Mouse (Mus musculus): ENCODE measurements around the gene Rbfox1. TPM values are rescaled to one million over a fixed set of nuclear protein-coding genes. Genes with fewer than 3 reads are reported as not detected.

The Rbfox1 gene
- polyA plus RNA-seq, 1 experiment: 5.6 TPM

- TF ChIP-seq CTCF (IDR thresholded peaks at IDR 0.05; ENCODE audit: borderline replicate concordance, control insufficient read depth, extremely low read depth, insufficient read depth, low read length, poor library complexity) (no peak), POLR2A (IDR thresholded peaks at IDR 0.05; ENCODE audit: control insufficient read depth, extremely low read depth, insufficient read depth, low read length, poor library complexity) (no peak)
- Histone ChIP-seq H3K4me3 (ENCODE audit: control insufficient read depth, insufficient read depth, low read length) (no peak overlapping the region), H3K4me1 (replicated peaks; ENCODE audit: control insufficient read depth, insufficient read depth, low read length) (no peaks in the 10 kb centered on the region), H3K36me3 (ENCODE audit: control insufficient read depth, insufficient read depth, low read length) (no peaks in the 10 kb centered on the region), H3K27me3 (ENCODE audit: control insufficient read depth, insufficient read depth, low read length) (no peaks in the 10 kb centered on the region), H3K27ac (ENCODE audit: control insufficient read depth, insufficient read depth, low read length) (no peak overlapping the region)
- WGBS: 83% methylated on average over 1 of the region's 1 CpGs
- no peak for DNase-seq
These were observed 18.2 kb upstream of the Rbfox1 start for GRCm38 (mm10) chr16:5866966-5867365.

DNA sequence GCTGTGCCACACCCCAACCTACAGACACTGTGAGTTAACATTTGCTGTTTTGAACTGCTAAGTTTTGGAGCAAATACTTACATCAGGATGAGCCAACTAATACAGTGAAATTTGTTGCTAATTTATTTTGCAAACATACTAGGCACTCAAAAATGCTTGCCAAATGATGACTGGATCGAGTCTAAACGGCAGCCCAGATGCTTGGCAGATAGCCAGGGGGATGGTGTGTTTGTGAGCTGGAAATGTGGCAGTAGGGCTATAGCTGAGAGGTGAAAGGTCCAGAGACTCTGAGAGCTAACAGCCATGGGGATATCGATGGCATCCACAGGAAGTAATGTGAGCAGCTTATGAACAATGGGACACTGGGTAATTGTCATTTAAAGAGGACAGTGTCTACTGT lies 14.8 kb upstream of the Rbfox1 start:
- TF ChIP-seq POLR2A (IDR thresholded peaks at IDR 0.05; ENCODE audit: control insufficient read depth, extremely low read depth, insufficient read depth, low read length, poor library complexity) (no peak), CTCF (IDR thresholded peaks at IDR 0.05; ENCODE audit: borderline replicate concordance, control insufficient read depth, extremely low read depth, insufficient read depth, low read length, poor library complexity) (no peak)
- no peaks in the 10 kb centered on the region for H3K36me3 ChIP-seq (ENCODE audit: control insufficient read depth, insufficient read depth, low read length)
- no peak for DNase-seq
- no peaks in the 10 kb centered on the region for H3K27me3 ChIP-seq (ENCODE audit: control insufficient read depth, insufficient read depth, low read length)
- WGBS: 68% methylated on average over 3 of the region's 3 CpGs
- H3K4me1 ChIP-seq (replicated peaks; ENCODE audit: control insufficient read depth, insufficient read depth, low read length): no peaks in the 10 kb centered on the region
- H3K27ac ChIP-seq (ENCODE audit: control insufficient read depth, insufficient read depth, low read length): no peak overlapping the region
- H3K4me3 ChIP-seq (ENCODE audit: control insufficient read depth, insufficient read depth, low read length): no peak overlapping the region

DNA sequence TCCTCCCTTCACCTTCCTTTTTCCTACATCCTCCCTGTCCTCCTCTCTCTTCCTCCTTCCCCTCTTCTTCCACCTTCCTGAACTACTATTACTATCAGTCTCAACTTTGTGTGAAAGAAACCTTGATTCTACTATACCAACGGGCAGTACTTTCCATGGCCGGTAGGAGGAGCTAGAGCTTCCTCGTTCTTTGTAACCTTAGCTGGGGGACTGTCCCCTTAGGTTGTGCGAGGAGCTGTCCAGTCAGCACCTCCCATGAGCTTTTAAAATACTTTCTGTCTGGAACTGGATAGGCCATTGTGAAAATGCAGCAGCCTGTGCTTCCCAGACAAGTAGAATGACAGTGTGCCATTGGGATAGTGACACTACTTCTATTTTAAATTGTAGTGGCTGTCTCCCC lies 3.3 kb upstream of the Rbfox1 start:
- Histone ChIP-seq H3K4me1 (replicated peaks; ENCODE audit: control insufficient read depth, insufficient read depth, low read length) (no peaks in the 10 kb centered on the region), H3K36me3 (ENCODE audit: control insufficient read depth, insufficient read depth, low read length) (no peaks in the 10 kb centered on the region), H3K4me3 (ENCODE audit: control insufficient read depth, insufficient read depth, low read length) (no peak overlapping the region), H3K27ac (ENCODE audit: control insufficient read depth, insufficient read depth, low read length) (no peak overlapping the region), H3K27me3 (ENCODE audit: control insufficient read depth, insufficient read depth, low read length) (no peaks in the 10 kb centered on the region)
- peak; percentile 8 for DNase-seq
- TF ChIP-seq POLR2A (IDR thresholded peaks at IDR 0.05; ENCODE audit: control insufficient read depth, extremely low read depth, insufficient read depth, low read length, poor library complexity) (no peak), CTCF (IDR thresholded peaks at IDR 0.05; ENCODE audit: borderline replicate concordance, control insufficient read depth, extremely low read depth, insufficient read depth, low read length, poor library complexity) (no peak)
- WGBS: 3% methylated on average over 4 of the region's 4 CpGs

GRCm38 (mm10) chr16:5885690-5886050 lies 515 bp downstream of the Rbfox1 start:
- no peaks in the 10 kb centered on the region for H3K4me1 ChIP-seq (replicated peaks; ENCODE audit: control insufficient read depth, insufficient read depth, low read length)
- no peak overlapping the region for H3K27ac ChIP-seq (ENCODE audit: control insufficient read depth, insufficient read depth, low read length)
- whole genome bisulfite sequencing: 20% methylated on average over 15 of the region's 15 CpGs
- no peak overlapping the region for H3K4me3 ChIP-seq (ENCODE audit: control insufficient read depth, insufficient read depth, low read length)
- TF ChIP-seq CTCF (IDR thresholded peaks at IDR 0.05; ENCODE audit: borderline replicate concordance, control insufficient read depth, extremely low read depth, insufficient read depth, low read length, poor library complexity): no peak
- no peak for TF ChIP-seq POLR2A (IDR thresholded peaks at IDR 0.05; ENCODE audit: control insufficient read depth, extremely low read depth, insufficient read depth, low read length, poor library complexity)
- H3K27me3 ChIP-seq (ENCODE audit: control insufficient read depth, insufficient read depth, low read length): no peaks in the 10 kb centered on the region
- H3K36me3 ChIP-seq (ENCODE audit: control insufficient read depth, insufficient read depth, low read length): no peaks in the 10 kb centered on the region
- no peak for DNase-seq

GRCm38 (mm10) chr16:5895564-5895963 lies 10.4 kb downstream of the Rbfox1 start:
- no peak for DNase-seq
- Histone ChIP-seq H3K4me3 (ENCODE audit: control insufficient read depth, insufficient read depth, low read length) (no peak overlapping the region), H3K27ac (ENCODE audit: control insufficient read depth, insufficient read depth, low read length) (no peak overlapping the region), H3K36me3 (ENCODE audit: control insufficient read depth, insufficient read depth, low read length) (no peaks in the 10 kb centered on the region), H3K27me3 (ENCODE audit: control insufficient read depth, insufficient read depth, low read length) (no peaks in the 10 kb centered on the region), H3K4me1 (replicated peaks; ENCODE audit: control insufficient read depth, insufficient read depth, low read length) (no peaks in the 10 kb centered on the region)
- no peak for TF ChIP-seq CTCF (IDR thresholded peaks at IDR 0.05; ENCODE audit: borderline replicate concordance, control insufficient read depth, extremely low read depth, insufficient read depth, low read length, poor library complexity)
- no peak for TF ChIP-seq POLR2A (IDR thresholded peaks at IDR 0.05; ENCODE audit: control insufficient read depth, extremely low read depth, insufficient read depth, low read length, poor library complexity)
- WGBS: 78% methylated on average over 7 of the region's 7 CpGs

- TF ChIP-seq CTCF (IDR thresholded peaks at IDR 0.05; ENCODE audit: borderline replicate concordance, control insufficient read depth, extremely low read depth, insufficient read depth, low read length, poor library complexity) (no peak), POLR2A (IDR thresholded peaks at IDR 0.05; ENCODE audit: control insufficient read depth, extremely low read depth, insufficient read depth, low read length, poor library complexity) (no peak)
- no peak for DNase-seq
- Histone ChIP-seq H3K36me3 (ENCODE audit: control insufficient read depth, insufficient read depth, low read length) (no peaks in the 10 kb centered on the region), H3K4me1 (replicated peaks; ENCODE audit: control insufficient read depth, insufficient read depth, low read length) (no peaks in the 10 kb centered on the region), H3K4me3 (ENCODE audit: control insufficient read depth, insufficient read depth, low read length) (no peak overlapping the region), H3K27me3 (ENCODE audit: control insufficient read depth, insufficient read depth, low read length) (no peaks in the 10 kb centered on the region), H3K27ac (ENCODE audit: control insufficient read depth, insufficient read depth, low read length) (no peak overlapping the region)
- 41% methylated on average over 2 of the region's 2 CpGs for WGBS
These were observed 13.2 kb downstream of the Rbfox1 start for GRCm38 (mm10) chr16:5898330-5898729.

- Histone ChIP-seq H3K27me3 (ENCODE audit: control insufficient read depth, insufficient read depth, low read length) (no peaks in the 10 kb centered on the region), H3K4me3 (ENCODE audit: control insufficient read depth, insufficient read depth, low read length) (no peak overlapping the region), H3K4me1 (replicated peaks; ENCODE audit: control insufficient read depth, insufficient read depth, low read length) (no peaks in the 10 kb centered on the region), H3K36me3 (ENCODE audit: control insufficient read depth, insufficient read depth, low read length) (no peaks in the 10 kb centered on the region), H3K27ac (ENCODE audit: control insufficient read depth, insufficient read depth, low read length) (no peak overlapping the region)
- no peak for DNase-seq
- WGBS: 88% methylated on average over 5 of the region's 5 CpGs
- TF ChIP-seq CTCF (IDR thresholded peaks at IDR 0.05; ENCODE audit: borderline replicate concordance, control insufficient read depth, extremely low read depth, insufficient read depth, low read length, poor library complexity) (no peak), POLR2A (IDR thresholded peaks at IDR 0.05; ENCODE audit: control insufficient read depth, extremely low read depth, insufficient read depth, low read length, poor library complexity) (no peak)
These were observed 25.6 kb downstream of the Rbfox1 start for GRCm38 (mm10) chr16:5910742-5911141.

Measured in thymus, adult 2 months (tissue).